Mouse (Mus musculus) limb, embryonic 14.5 days (tissue): ENCODE results near the gene 1700012P22Rik. TPM values are rescaled to one million over a fixed set of nuclear protein-coding genes. Genes with fewer than 3 reads are reported as not detected.

Source experiments
- ATAC-seq: fragments of 200-750 bp; cut with Nextera tagmentation; 2 replicates; pipeline ENCODE4 v1.8.0; 2017; ENCODE audit warnings: low read depth, moderate number of reproducible peaks, moderate TSS enrichment; ENCODE audit not compliant: low FRiP score
- DNase-seq: peaks from one replicate; pipeline ENCODE4 v3.0.0-alpha.2; 2015; ENCODE audit warnings: low spot score
- H3K27ac ChIP-seq: fragments of 300-500 bp; sonication (generic); replicated peaks from 2 replicates; pipeline ENCODE4 v1.5.1; 2014; ENCODE audit warnings: low read depth, mild to moderate bottlenecking, low read length, moderate library complexity, mixed read lengths
- H3K27me3 ChIP-seq: fragments of 300-500 bp; sonication (generic); 2 replicates; pipeline ENCODE4 v1.6.1; 2014; ENCODE audit warnings: low read length, mixed read lengths; ENCODE audit not compliant: control insufficient read depth, insufficient read depth
- H3K36me3 ChIP-seq: fragments of 300-500 bp; sonication (generic); 2 replicates; pipeline ENCODE4 v1.6.1; 2014; ENCODE audit warnings: mild to moderate bottlenecking, low read length, moderate library complexity, mixed read lengths; ENCODE audit not compliant: control insufficient read depth, insufficient read depth
- H3K4me1 ChIP-seq: fragments of 300-500 bp; sonication (generic); 2 replicates; pipeline ENCODE4 v1.6.1; 2014; ENCODE audit warnings: antibody characterized with exemption, low read length, mixed read lengths; ENCODE audit not compliant: control insufficient read depth, insufficient read depth
- H3K4me2 ChIP-seq: fragments of 300-500 bp; sonication (generic); replicated peaks from 2 replicates; pipeline ENCODE4 v1.6.1; 2014; ENCODE audit warnings: low read depth, mild to moderate bottlenecking, low read length, moderate library complexity; ENCODE audit not compliant: severe bottlenecking
- H3K4me3 ChIP-seq: fragments of 300-500 bp; sonication (generic); replicated peaks from 2 replicates; pipeline ENCODE4 v1.5.1; 2014; ENCODE audit warnings: low read length
- H3K9ac ChIP-seq: fragments of 300-500 bp; sonication (generic); 2 replicates; pipeline ENCODE4 v1.6.1; 2014; ENCODE audit warnings: mild to moderate bottlenecking, low read depth, low read length, moderate library complexity; ENCODE audit not compliant: severe bottlenecking
- H3K9me3 ChIP-seq: fragments of 300-500 bp; sonication (generic); 2 replicates; pipeline ENCODE4 v1.6.1; 2016; ENCODE audit warnings: low read length; ENCODE audit not compliant: control insufficient read depth
- POLR2A ChIP-seq: fragments of 200-500 bp; IDR thresholded peaks from 2 replicates; pipeline ENCODE4 v1.8.0; 2012; ENCODE audit warnings: inconsistent platforms, mild to moderate bottlenecking, moderate library complexity, borderline replicate concordance; ENCODE audit not compliant: insufficient read depth, insufficient read length; ENCODE audit errors: extremely low read depth
- WGBS: fragments of 180-500 bp; shearing (Covaris S2); extraction: QIAGEN DNeasy Blood & Tissue Kit; methylation state at CpG from one replicate; pipeline ENCODE4 v1.1.7; 2014; 5-methylcytosine and 5-hydroxymethylcytosine counted together
- polyA plus RNA-seq, 2 experiments: library from polyadenylated mRNA; depleted of rRNA in 1 of 2; stranded (reverse) in 1 of 2; unstranded in 1 of 2; fragments of >200 nt; fragmentation: Nextera tagmentation in 1 of 2; extraction: Ambion mirVana in 1 of 2; gene quantifications; 2 replicates each; pipeline versions ENCODE4 v1.2.1 to v1.2.3; 2012 to 2014

1700012P22Rik gene
- polyA plus RNA-seq, 2 experiments: not detected

DNA sequence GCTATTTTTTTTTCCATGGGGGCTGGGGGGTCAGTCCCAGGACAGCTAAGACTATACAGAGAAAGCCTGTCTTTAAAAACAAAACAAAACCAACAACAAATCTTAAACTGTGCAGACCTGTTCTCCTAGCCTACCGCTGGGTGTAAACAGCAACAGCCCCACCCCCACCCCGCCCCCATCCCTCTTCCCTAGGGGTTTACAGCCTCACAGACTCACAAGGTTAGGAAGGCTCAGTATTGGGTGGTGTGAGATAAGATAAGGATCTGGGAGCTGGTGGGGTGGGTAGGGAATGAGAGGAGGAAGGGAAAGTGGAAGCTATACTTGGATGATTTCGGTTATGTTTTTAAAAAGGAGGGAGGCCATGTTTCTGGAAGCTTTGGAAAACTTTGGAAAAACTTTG, 42.3 kb downstream of the 1700012P22Rik start:
- no peak overlapping the region for H3K4me2 ChIP-seq
- TF ChIP-seq POLR2A: no peak
- H3K36me3 ChIP-seq: no peaks in the 10 kb centered on the region
- H3K4me1 ChIP-seq: no peaks in the 10 kb centered on the region
- no peak for DNase-seq
- no peaks in the 10 kb centered on the region for H3K9me3 ChIP-seq
- ATAC-seq: no peak
- H3K27ac ChIP-seq: no peak overlapping the region
- H3K27me3 ChIP-seq: no peaks in the 10 kb centered on the region
- no peak overlapping the region for H3K4me3 ChIP-seq
- no peak overlapping the region for H3K9ac ChIP-seq
- 30% methylated on average over 3 of the region's 3 CpGs for WGBS

DNA sequence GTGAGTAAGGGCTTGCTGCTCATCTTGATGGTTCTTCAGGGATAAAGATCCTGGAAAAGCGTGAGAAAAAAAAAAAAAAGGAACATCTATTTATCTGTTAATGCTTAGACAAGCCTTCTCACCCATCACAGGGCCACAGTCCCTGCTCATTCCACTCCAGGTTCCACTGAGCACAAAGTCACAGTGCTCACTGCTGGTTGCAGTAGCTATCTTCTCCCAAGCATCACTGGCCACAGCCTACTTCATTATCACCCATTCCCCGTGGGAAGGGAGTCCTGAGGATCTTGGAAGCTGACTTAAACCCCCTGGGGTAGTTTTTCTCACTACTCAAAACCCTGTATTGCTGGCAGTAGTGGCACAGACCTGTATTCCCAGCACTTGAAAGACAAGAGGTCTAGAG, 60.7 kb downstream of the 1700012P22Rik start, which contains the start of gene Pramef20:
Pramef20 (minus strand) TSS at position 23 of the 400 bp plus-strand sequence.
- no peaks in the 10 kb centered on the region for H3K4me1 ChIP-seq
- H3K4me2 ChIP-seq: no peak within 1 kb of the TSS
- no peak for ATAC-seq
- TF ChIP-seq POLR2A: no peak
- H3K36me3 ChIP-seq: no peaks in the 10 kb centered on the region
- 56% methylated on average over 2 of the region's 2 CpGs for WGBS
- H3K4me3 ChIP-seq: no peak within 1 kb of the TSS
- no peak within 1 kb of the TSS for H3K27ac ChIP-seq
- no peak within 1 kb of the TSS for H3K9ac ChIP-seq
- no peak for DNase-seq
- H3K27me3 ChIP-seq: no peaks in the 10 kb centered on the region
- H3K9me3 ChIP-seq: no peaks in the 10 kb centered on the region

Other genes with a start within 250 kb of the 1700012P22Rik start
- gene Oog2, start 248.1 kb downstream of the 1700012P22Rik start, polyA plus RNA-seq (2012; rRNA removed): not detected in 2 replicates
- not detected in 2 replicates for gene Oog2, start 248.1 kb downstream of the 1700012P22Rik start, polyA plus RNA-seq (2014; fragmentation: Nextera tagmentation; extraction: Ambion mirVana)
- not detected in 2 replicates for gene C87977, start 225.5 kb downstream of the 1700012P22Rik start, polyA plus RNA-seq (2012; rRNA removed)
- gene C87977, start 225.5 kb downstream of the 1700012P22Rik start, polyA plus RNA-seq (2014; fragmentation: Nextera tagmentation; extraction: Ambion mirVana): not detected in 2 replicates
- gene Pramel5, start 158.3 kb downstream of the 1700012P22Rik start, polyA plus RNA-seq (2012; rRNA removed): not detected in 2 replicates
- gene Pramel5, start 158.3 kb downstream of the 1700012P22Rik start, polyA plus RNA-seq (2014; fragmentation: Nextera tagmentation; extraction: Ambion mirVana): 0.25 TPM in 1 of 2 replicates, not detected in the other
- gene Gm13128, start 108.5 kb downstream of the 1700012P22Rik start, polyA plus RNA-seq (2012; rRNA removed): not detected in 2 replicates
- not detected in 2 replicates for gene Gm13128, start 108.5 kb downstream of the 1700012P22Rik start, polyA plus RNA-seq (2014; fragmentation: Nextera tagmentation; extraction: Ambion mirVana)
- not detected in 2 replicates for gene Gm13119, start 80.8 kb downstream of the 1700012P22Rik start, polyA plus RNA-seq (2012; rRNA removed)
- gene Gm13119, start 80.8 kb downstream of the 1700012P22Rik start, polyA plus RNA-seq (2014; fragmentation: Nextera tagmentation; extraction: Ambion mirVana): not detected in 2 replicates
- not detected in 2 replicates for gene Pramef20, start 60.8 kb downstream of the 1700012P22Rik start, polyA plus RNA-seq (2012; rRNA removed)
- not detected in 2 replicates for gene Pramef20, start 60.8 kb downstream of the 1700012P22Rik start, polyA plus RNA-seq (2014; fragmentation: Nextera tagmentation; extraction: Ambion mirVana)
- gene Pramef12, start 30.3 kb downstream of the 1700012P22Rik start, polyA plus RNA-seq (2012; rRNA removed): 0.75 and 1.1 TPM in 2 replicates
- 0.33 and 0.51 TPM in 2 replicates for gene Pramef12, start 30.3 kb downstream of the 1700012P22Rik start, polyA plus RNA-seq (2014; fragmentation: Nextera tagmentation; extraction: Ambion mirVana)
- not detected in 2 replicates for gene Gm9944, start 14.5 kb upstream of the 1700012P22Rik start, polyA plus RNA-seq (2012; rRNA removed)
- gene Gm9944, start 14.5 kb upstream of the 1700012P22Rik start, polyA plus RNA-seq (2014; fragmentation: Nextera tagmentation; extraction: Ambion mirVana): not detected in 2 replicates
- gene Aadacl3, start 25.0 kb upstream of the 1700012P22Rik start, polyA plus RNA-seq (2012; rRNA removed): not detected in 2 replicates
- not detected in 2 replicates for gene Aadacl3, start 25.0 kb upstream of the 1700012P22Rik start, polyA plus RNA-seq (2014; fragmentation: Nextera tagmentation; extraction: Ambion mirVana)
- not detected in 2 replicates for gene 9430007A20Rik, start 81.0 kb upstream of the 1700012P22Rik start, polyA plus RNA-seq (2012; rRNA removed)
- not detected in 2 replicates for gene 9430007A20Rik, start 81.0 kb upstream of the 1700012P22Rik start, polyA plus RNA-seq (2014; fragmentation: Nextera tagmentation; extraction: Ambion mirVana)
- gene Gm13124, start 126.4 kb upstream of the 1700012P22Rik start, polyA plus RNA-seq (2012; rRNA removed): not detected in 2 replicates
- not detected in 2 replicates for gene Gm13124, start 126.4 kb upstream of the 1700012P22Rik start, polyA plus RNA-seq (2014; fragmentation: Nextera tagmentation; extraction: Ambion mirVana)
- gene Aadacl4, start 174.9 kb upstream of the 1700012P22Rik start, polyA plus RNA-seq (2012; rRNA removed): not detected in 2 replicates
- not detected in 2 replicates for gene Aadacl4, start 174.9 kb upstream of the 1700012P22Rik start, polyA plus RNA-seq (2014; fragmentation: Nextera tagmentation; extraction: Ambion mirVana)
- not detected in 2 replicates for gene Gm436, start 247.6 kb upstream of the 1700012P22Rik start, polyA plus RNA-seq (2012; rRNA removed)
- gene Gm436, start 247.6 kb upstream of the 1700012P22Rik start, polyA plus RNA-seq (2014; fragmentation: Nextera tagmentation; extraction: Ambion mirVana): not detected in 2 replicates